8 mouse cellular contexts compared by ENCODE assay signal in the genomic region with DNA sequence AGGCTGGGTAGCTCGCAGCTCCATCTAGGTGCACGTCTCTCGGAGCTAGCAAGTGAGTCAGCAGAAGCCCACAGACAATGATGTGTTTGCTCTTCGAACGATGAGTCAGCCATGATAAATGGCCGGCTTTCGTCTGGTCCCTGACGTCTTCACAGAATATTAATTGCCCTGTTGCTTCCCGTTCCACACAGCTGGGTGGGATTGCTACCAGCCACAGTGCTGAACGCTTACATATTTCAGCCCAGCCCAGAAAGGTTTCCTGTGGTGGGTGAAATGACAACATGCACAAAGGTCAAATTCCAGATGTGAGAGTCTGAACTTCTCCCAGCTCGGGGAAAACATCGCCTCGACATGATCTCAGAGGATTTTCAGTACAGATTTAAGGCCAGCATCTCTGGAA.
DNase-seq lines count a peak whose midpoint lies in the region.

No protein-coding gene starts in this region.

- DNase-seq in left cerebral cortex, adult 18-20 months (ENCODE audit: low spot score in 2 of 2), result peak; percentile 11
- DNase-seq in left cerebral cortex, postnatal 4 days, result no peak
- DNase-seq in embryo, embryonic 11.5 days (ENCODE audit: low read depth, low spot score), result peak; percentile 71
- DNase-seq in heart, postnatal 36 days, result peak; percentile 32 to 49
- peak; percentile 56 to 74 for DNase-seq in kidney, postnatal 4 days
- DNase-seq in mesoderm, embryonic 11.5 days (ENCODE audit: low read depth, low spot score), result peak; percentile 92
- DNase-seq in urinary bladder, postnatal 25 days (ENCODE audit: low spot score), result peak; percentile 21
- no peak for DNase-seq in c-Kit-positive CD71-positive TER-119-positive erythroid progenitor cells, embryonic 14.5 days (ENCODE audit: low spot score)

- intact Hi-C loops in left cerebral cortex, postnatal 4 days (cut with DNase I), result no loop called here
- intact Hi-C loops in heart, postnatal 36 days (cut with DNase I), result loop anchor here (5.0 kb wide), 1 partner anchor 53 kb away; no protein-coding TSS in a partner anchor

Comparison
In these comparisons a context has a peak if more than half of its experiments do, and no peak if none do; other contexts are left out.
1. DNase-seq: peak in left cerebral cortex, adult 18-20 months (2 of 2), embryo, embryonic 11.5 days (single experiment), heart, postnatal 36 days (2 of 2), kidney, postnatal 4 days (2 of 2), mesoderm, embryonic 11.5 days (single experiment) and urinary bladder, postnatal 25 days (single experiment); none in left cerebral cortex, postnatal 4 days (single experiment) and c-Kit-positive CD71-positive TER-119-positive erythroid progenitor cells, embryonic 14.5 days (single experiment).